Mouse (Mus musculus) C2C12 (cell line): ENCODE data around the gene Polr3c. TPM values are rescaled to one million over a fixed set of nuclear protein-coding genes. Genes with fewer than 3 reads are reported as not detected.

Experiments used
- H3K27me3 ChIP-seq: one replicate; pipeline ENCODE4 v1.6.1; 2011; ENCODE audit not compliant: control insufficient read depth, insufficient read depth, insufficient read length
- H3K36me3 ChIP-seq: one replicate; pipeline ENCODE4 v1.6.1; 2011; ENCODE audit not compliant: control insufficient read depth, insufficient read depth
- H3K4me3 ChIP-seq: one replicate; pipeline ENCODE4 v1.5.1; 2011; ENCODE audit warnings: mild to moderate bottlenecking, control low read depth; ENCODE audit not compliant: poor library complexity, insufficient read depth, severe bottlenecking
- H3K79me2 ChIP-seq: one replicate; pipeline ENCODE4 v1.6.1; 2011; ENCODE audit not compliant: control insufficient read depth, insufficient read depth
- H3K79me3 ChIP-seq: one replicate; pipeline ENCODE4 v1.6.1; 2011; ENCODE audit warnings: low read depth, control low read depth
- H3ac ChIP-seq: one replicate; pipeline ENCODE3; 2011; ENCODE audit warnings: low read depth; ENCODE audit not compliant: control insufficient read depth, insufficient read length
- CEBPB ChIP-seq: IDR thresholded peaks from one replicate; pipeline ENCODE4 v1.6.1; 2011; ENCODE audit warnings: low read depth, mild to moderate bottlenecking, control low read depth, moderate library complexity
- CTCF ChIP-seq: IDR thresholded peaks from one replicate; pipeline ENCODE4 v1.5.1; 2011; ENCODE audit not compliant: control insufficient read depth, insufficient read depth, insufficient read length
- FOSL1 ChIP-seq: IDR thresholded peaks from one replicate; pipeline ENCODE4 v1.8.0; 2011; ENCODE audit warnings: mild to moderate bottlenecking, low read length; ENCODE audit not compliant: poor library complexity, insufficient read depth, severe bottlenecking
- MAX ChIP-seq: IDR thresholded peaks from one replicate; pipeline ENCODE4 v1.6.1; 2011; ENCODE audit warnings: mild to moderate bottlenecking, control low read depth
- MYOD1 ChIP-seq: IDR thresholded peaks from one replicate; pipeline ENCODE4 v1.6.1; 2011; ENCODE audit warnings: low read depth; ENCODE audit not compliant: control insufficient read depth, insufficient read length
- MYOG ChIP-seq: IDR thresholded peaks from one replicate; pipeline ENCODE4 v1.6.1; 2011; ENCODE audit not compliant: control insufficient read depth, insufficient read length; ENCODE audit errors: extremely low read depth
- USF1 ChIP-seq: IDR thresholded peaks from one replicate; pipeline ENCODE4 v1.6.1; 2011; ENCODE audit warnings: low read depth, mild to moderate bottlenecking, control low read depth, moderate library complexity
- polyA plus RNA-seq: library from polyadenylated mRNA; unstranded; fragments of >200 nt; fragmentation: generic; extraction: Trizol; gene quantifications from one replicate; pipeline ENCODE4 v1.2.1, GENCODE M21; 2012; ENCODE audit warnings: missing spikeins

Gene Polr3c
- polyA plus RNA-seq, 1 experiment = 36.1 TPM

- Histone ChIP-seq H3K79me3 (peaks cover 8% of the 10 kb centered on the region), H3K36me3 (peaks cover 49% of the 10 kb centered on the region), H3K4me3 (no peak overlapping the region), H3K27me3 (no peaks in the 10 kb centered on the region), H3K79me2 (peaks cover 16% of the 10 kb centered on the region), H3ac (no peak overlapping the region)
- TF ChIP-seq MYOD1 (no peak), MYOG (no peak), CTCF (no peak), MAX (no peak), CEBPB (no peak), FOSL1 (no peak), USF1 (no peak)
Measured at GRCm38 (mm10) chr3:96700376-96700775, 27.1 kb downstream of the Polr3c start.

GRCm38 (mm10) chr3:96698993-96699690, 28.3 kb downstream of the Polr3c start:
- Histone ChIP-seq H3K79me2 (peaks cover 16% of the 10 kb centered on the region), H3K4me3 (no peak overlapping the region), H3ac (no peak overlapping the region), H3K79me3 (peaks cover 8% of the 10 kb centered on the region), H3K27me3 (no peaks in the 10 kb centered on the region), H3K36me3 (peaks cover 38% of the 10 kb centered on the region)
- TF ChIP-seq MYOD1 = no peak
- TF ChIP-seq CTCF = no peak
- TF ChIP-seq CEBPB = no peak
- TF ChIP-seq MAX = no peak
- TF ChIP-seq FOSL1 = no peak
- no peak for TF ChIP-seq MYOG
- no peak for TF ChIP-seq USF1

GRCm38 (mm10) chr3:96696766-96697732, 30.4 kb downstream of the Polr3c start:
- Histone ChIP-seq H3K4me3 (peak overlapping the region; percentile 83), H3ac (peak overlapping the region; percentile 99), H3K79me2 (peaks cover 16% of the 10 kb centered on the region), H3K27me3 (no peaks in the 10 kb centered on the region), H3K36me3 (peaks cover 20% of the 10 kb centered on the region), H3K79me3 (peaks cover 8% of the 10 kb centered on the region)
- TF ChIP-seq MYOG (no peak), MYOD1 (no peak), USF1 (no peak), CEBPB (no peak), CTCF (no peak)

GRCm38 (mm10) chr3:96696198-96696765, 31.1 kb downstream of the Polr3c start, which contains the start of gene Pias3:
Gene Pias3, plus strand, starts transcription at chr3:96696384.
- TF ChIP-seq MAX (no peak), CTCF (no peak), CEBPB (no peak), MYOG (no peak), MYOD1 (no peak), USF1 (no peak), FOSL1 (no peak)
- H3K36me3 ChIP-seq = peaks cover 12% of the 10 kb centered on the region
- peaks cover 16% of the 10 kb centered on the region for H3K79me2 ChIP-seq
- H3K27me3 ChIP-seq = no peaks in the 10 kb centered on the region
- peak within 1 kb of the TSS; percentile 83 for H3K4me3 ChIP-seq
- H3K79me3 ChIP-seq = peaks cover 8% of the 10 kb centered on the region
- peak within 1 kb of the TSS; percentile 99 for H3ac ChIP-seq

- peaks cover 12% of the 10 kb centered on the region for H3K79me2 ChIP-seq
- no peaks in the 10 kb centered on the region for H3K36me3 ChIP-seq
- H3K79me3 ChIP-seq = peaks cover 8% of the 10 kb centered on the region
- no peak overlapping the region for H3K4me3 ChIP-seq
- H3ac ChIP-seq = no peak overlapping the region
- TF ChIP-seq CEBPB = no peak
- no peak for TF ChIP-seq MYOD1
- TF ChIP-seq USF1 = no peak
- no peak for TF ChIP-seq FOSL1
- no peak for TF ChIP-seq MYOG
- TF ChIP-seq MAX = no peak
- no peak for TF ChIP-seq CTCF
- H3K27me3 ChIP-seq = no peaks in the 10 kb centered on the region
Measured at GRCm38 (mm10) chr3:96693579-96693978, 33.8 kb downstream of the Polr3c start.
